In genomic region chr9:96752603-96753114, GRCm38 (mm10) we compare ENCODE assay signal across 8 mouse cellular contexts. TPM values are rescaled to one million over a fixed set of nuclear protein-coding genes. Genes with fewer than 3 reads are reported as not detected.
DNase-seq lines count a peak whose midpoint lies in the region; ATAC-seq and TF ChIP-seq lines count a peak whose summit lies in the region.

Gene Zbtb38 (minus strand): TSS chr9:96752831.

- peaks cover 20% of the 10 kb centered on the region for H3K4me1 ChIP-seq in spleen, adult 2 months (ENCODE audit: control insufficient read depth, insufficient read depth, insufficient read length)
- H3K4me1 ChIP-seq in embryonic facial prominence, embryonic 11.5 days (ENCODE audit: control insufficient read depth, insufficient read depth, low read length), result no peaks in the 10 kb centered on the region
- H3K4me1 ChIP-seq in heart, adult 2 months (ENCODE audit: control insufficient read depth, insufficient read depth, low read length), result peaks cover 7% of the 10 kb centered on the region
- 0 out of 2 replicates have a peak, but pooled peaks cover 5% of the 10 kb centered on the region for H3K4me1 ChIP-seq in midbrain, embryonic 12.5 days
- peaks cover 6% of the 10 kb centered on the region; the same call in 1 of the 2 replicates for H3K4me1 ChIP-seq in stomach, embryonic 15.5 days

- 68% methylated on average over 15 of the region's 15 CpGs for WGBS in spleen, adult 2 months
- WGBS in embryonic facial prominence, embryonic 11.5 days, result 40% methylated on average over 15 of the region's 15 CpGs
- 7% methylated on average over 15 of the region's 15 CpGs for WGBS in heart, adult 2 months
- 63% methylated on average over 15 of the region's 15 CpGs for WGBS in midbrain, embryonic 12.5 days
- 40% methylated on average over 15 of the region's 15 CpGs for WGBS in stomach, embryonic 15.5 days

- H3K4me2 ChIP-seq in embryonic facial prominence, embryonic 11.5 days (ENCODE audit: low read depth, low read length), result no peak within 1 kb of the TSS
- no peak within 1 kb of the TSS for H3K4me2 ChIP-seq in midbrain, embryonic 12.5 days (replicated peaks)
- H3K4me2 ChIP-seq in stomach, embryonic 15.5 days, result no peak within 1 kb of the TSS

- no peaks in the 10 kb centered on the region for H3K9me3 ChIP-seq in embryonic facial prominence, embryonic 11.5 days (replicated peaks; ENCODE audit: control insufficient read depth, low read length)
- H3K9me3 ChIP-seq in midbrain, embryonic 12.5 days, result no peaks in the 10 kb centered on the region
- no peaks in the 10 kb centered on the region for H3K9me3 ChIP-seq in stomach, embryonic 15.5 days

- H3K79me2 ChIP-seq in heart, adult 2 months (replicated peaks; ENCODE audit: control insufficient read depth, insufficient read depth, low read length), result no peaks in the 10 kb centered on the region

- ATAC-seq in embryonic facial prominence, embryonic 11.5 days (replicated peaks; ENCODE audit: insufficient number of reproducible peaks, low FRiP score, low TSS enrichment, low read depth), result peak; percentile 60; the same call in 1 of the 2 replicates
- no peak for ATAC-seq in midbrain, embryonic 12.5 days (ENCODE audit: low FRiP score, low read depth)
- peak; percentile 84 for ATAC-seq in stomach, embryonic 15.5 days (ENCODE audit: insufficient read depth, low FRiP score, low read depth)

- TF ChIP-seq EP300 in heart, adult 2 months (IDR thresholded peaks at IDR 0.05; ENCODE audit: insufficient read depth, low read depth, low read length), result peak; percentile 85

- H3K27me3 ChIP-seq in spleen, adult 2 months (ENCODE audit: control insufficient read depth, insufficient read depth, low read length), result no peaks in the 10 kb centered on the region
- H3K27me3 ChIP-seq in embryonic facial prominence, embryonic 11.5 days (ENCODE audit: control insufficient read depth, insufficient read depth, low read length), result no peaks in the 10 kb centered on the region
- no peaks in the 10 kb centered on the region for H3K27me3 ChIP-seq in heart, adult 2 months (ENCODE audit: control insufficient read depth, insufficient read depth, low read length)
- no peaks in the 10 kb centered on the region for H3K27me3 ChIP-seq in midbrain, embryonic 12.5 days
- no peaks in the 10 kb centered on the region for H3K27me3 ChIP-seq in stomach, embryonic 15.5 days (replicated peaks)

- no peak within 1 kb of the TSS for H3K9ac ChIP-seq in embryonic facial prominence, embryonic 11.5 days (replicated peaks; ENCODE audit: low read length)
- peak within 1 kb of the TSS; percentile 50 for H3K9ac ChIP-seq in heart, adult 2 months (ENCODE audit: low read depth, low read length)
- no peak within 1 kb of the TSS for H3K9ac ChIP-seq in midbrain, embryonic 12.5 days (replicated peaks)
- H3K9ac ChIP-seq in stomach, embryonic 15.5 days, result no peak within 1 kb of the TSS

- peak within 1 kb of the TSS; percentile 30; the same call in 1 of the 2 replicates for H3K27ac ChIP-seq in spleen, adult 2 months (ENCODE audit: insufficient read depth, low read length)
- H3K27ac ChIP-seq in embryonic facial prominence, embryonic 11.5 days (replicated peaks; ENCODE audit: low read depth, low read length), result no peak within 1 kb of the TSS
- H3K27ac ChIP-seq in heart, adult 2 months, result peak within 1 kb of the TSS; percentile 87
- no peak within 1 kb of the TSS for H3K27ac ChIP-seq in midbrain, embryonic 12.5 days (replicated peaks)
- H3K27ac ChIP-seq in stomach, embryonic 15.5 days, result no peak within 1 kb of the TSS

- H3K36me3 ChIP-seq in spleen, adult 2 months (ENCODE audit: control insufficient read depth, insufficient read depth, low read length), result no peaks in the 10 kb centered on the region
- no peaks in the 10 kb centered on the region for H3K36me3 ChIP-seq in embryonic facial prominence, embryonic 11.5 days (replicated peaks; ENCODE audit: control insufficient read depth, insufficient read depth, low read depth, low read length)
- no peaks in the 10 kb centered on the region for H3K36me3 ChIP-seq in heart, adult 2 months (ENCODE audit: control insufficient read depth, insufficient read depth, low read length)
- no peaks in the 10 kb centered on the region for H3K36me3 ChIP-seq in midbrain, embryonic 12.5 days
- H3K36me3 ChIP-seq in stomach, embryonic 15.5 days, result no peaks in the 10 kb centered on the region

- no peak for TF ChIP-seq POLR2A in spleen, adult 2 months (IDR thresholded peaks at IDR 0.05; ENCODE audit: low read depth, low read length)
- peak; percentile 71 for TF ChIP-seq POLR2A in heart, adult 2 months (IDR thresholded peaks at IDR 0.05; ENCODE audit: insufficient read depth, low read depth, low read length)

- H3K4me3 ChIP-seq in spleen, adult 2 months (ENCODE audit: extremely low read depth, insufficient read depth, insufficient read length), result no peak within 1 kb of the TSS
- H3K4me3 ChIP-seq in embryonic facial prominence, embryonic 11.5 days (ENCODE audit: low read depth, low read length), result no peak within 1 kb of the TSS
- peak within 1 kb of the TSS; percentile 33 for H3K4me3 ChIP-seq in heart, adult 2 months
- no peak within 1 kb of the TSS for H3K4me3 ChIP-seq in midbrain, embryonic 12.5 days
- no peak within 1 kb of the TSS for H3K4me3 ChIP-seq in stomach, embryonic 15.5 days (replicated peaks)

- intact Hi-C loops in heart, adult 2 months (cut with DNase I), result no loop called here
- intact Hi-C loops in left cerebral cortex, postnatal 4 days (cut with DNase I), result loop anchor here (10.0 kb wide), 1 partner anchor 78 kb away; no protein-coding TSS in a partner anchor

- peak in 1 of 2 experiments; percentile 39 for DNase-seq in spleen, adult 2 months (ENCODE audit: low read depth in 1 of 2, low spot score in 2 of 2)
- no peak for DNase-seq in spleen, adult 12 weeks (ENCODE audit: low spot score)
- DNase-seq in embryonic facial prominence, embryonic 11.5 days (ENCODE audit: low spot score), result peak; percentile 17
- peak; percentile 88 to 90 for DNase-seq in heart, adult 2 months
- DNase-seq in kidney, adult 18-20 months, result peak; percentile 79
- peak; percentile 16 for DNase-seq in left cerebral cortex, postnatal 4 days

- TF ChIP-seq CTCF in spleen, adult 2 months (IDR thresholded peaks at IDR 0.05; ENCODE audit: extremely low read depth, insufficient read depth, insufficient read length, insufficient replicate concordance), result no peak
- TF ChIP-seq CTCF in heart, adult 2 months (IDR thresholded peaks at IDR 0.05), result no peak

RNA-seq across cellular contexts. Expression of gene Zbtb38, which starts in this region (rescaled TPM):
- polyA plus RNA-seq in spleen, adult 2 months (2012; rRNA removed), result 5.9 and 7.5 TPM in 2 replicates
- polyA plus RNA-seq in embryonic facial prominence, embryonic 11.5 days (2014; fragmentation: Nextera tagmentation; extraction: Ambion mirVana), result 8.8 and 9.3 TPM in 2 replicates
- total RNA-seq in heart, adult 2 months (2021), result 10 to 100 TPM; 42.3 to 43.5 TPM
- 9.0 and 16.0 TPM in 2 replicates for polyA plus RNA-seq in heart, adult 2 months (2012; rRNA removed)
- 10 to 100 TPM; 65.6 to 66.3 TPM for total RNA-seq in left cerebral cortex, postnatal 4 days (2021)
- 17.7 and 19.4 TPM in 2 replicates for polyA plus RNA-seq in midbrain, embryonic 12.5 days (2016; fragmentation: Nextera tagmentation; extraction: Ambion mirVana)
- polyA plus RNA-seq in stomach, embryonic 15.5 days (2015; fragmentation: Nextera tagmentation; extraction: Ambion mirVana), result 24.1 and 24.9 TPM in 2 replicates

Comparison
In these comparisons a context has a peak if more than half of its experiments do, and no peak if none do; other contexts are left out.
1. H3K27ac ChIP-seq: peak in spleen, adult 2 months (single experiment) and heart, adult 2 months (single experiment); none in embryonic facial prominence, embryonic 11.5 days (single experiment), midbrain, embryonic 12.5 days (single experiment) and stomach, embryonic 15.5 days (single experiment).